ENCODE assay signal across 10 mouse cellular contexts in the genomic region with DNA sequence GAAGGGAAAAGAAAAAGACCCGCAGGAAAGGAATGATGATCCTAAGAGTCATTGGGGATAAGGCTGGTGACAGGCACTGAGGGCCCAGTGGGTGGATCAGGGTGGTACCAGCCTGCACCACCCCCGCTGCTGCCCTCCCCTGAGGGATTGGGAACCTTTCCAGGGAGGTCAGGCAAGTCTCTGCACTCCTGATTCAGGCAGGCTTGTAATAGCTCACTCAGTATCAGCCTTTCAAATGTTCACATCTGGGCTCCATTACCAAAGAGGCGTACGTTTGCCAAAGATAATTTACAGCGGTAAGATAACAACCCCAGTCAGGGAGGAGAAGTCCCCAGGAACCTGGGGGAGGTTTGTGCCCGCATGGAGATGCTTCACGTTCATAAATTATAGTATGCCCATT.
DNase-seq lines count a peak whose midpoint lies in the region; ATAC-seq and TF ChIP-seq lines count a peak whose summit lies in the region.
"Had no signal": no experiment of that assay in that cellular context is flagged by ENCODE, and none has a peak within 500 bp of the region (broad histone marks: within the 10 kb centered on the region; RNA-seq: fewer than 3 reads in every experiment).

No protein-coding gene starts in this region.

- H3K27me3 ChIP-seq in heart, embryonic 12.5 days (replicated peaks): peaks cover 32% of the 10 kb centered on the region
- H3K27me3 ChIP-seq in forebrain, embryonic 13.5 days: no peaks in the 10 kb centered on the region
- H3K27me3 ChIP-seq in midbrain, embryonic 16.5 days (ENCODE audit: control insufficient read depth, insufficient read depth, low read depth, low read length): no peaks in the 10 kb centered on the region

- TF ChIP-seq CTCF in layer of hippocampus, adult 2 months (conservative IDR thresholded peaks at IDR 0.05): no peak
- no peak for TF ChIP-seq CTCF in cortical plate, adult 2 months (IDR thresholded peaks at IDR 0.05; ENCODE audit: extremely low read depth, insufficient read depth, low read length)

- H3K4me3 ChIP-seq in layer of hippocampus, adult 2 months: no peak overlapping the region
- no peak overlapping the region for H3K4me3 ChIP-seq in cortical plate, adult 2 months (ENCODE audit: insufficient read depth, low read length)
- no peak overlapping the region for H3K4me3 ChIP-seq in heart, embryonic 12.5 days
- H3K4me3 ChIP-seq in forebrain, embryonic 13.5 days: no peak overlapping the region
- no peak overlapping the region for H3K4me3 ChIP-seq in midbrain, embryonic 16.5 days (ENCODE audit: low read depth, low read length)

- no peak overlapping the region for H3K9ac ChIP-seq in heart, embryonic 12.5 days
- no peak overlapping the region for H3K9ac ChIP-seq in forebrain, embryonic 13.5 days
- H3K9ac ChIP-seq in midbrain, embryonic 16.5 days (ENCODE audit: low read depth, low read length): no peak overlapping the region

- TF ChIP-seq POLR2A in cortical plate, adult 2 months (IDR thresholded peaks at IDR 0.05; ENCODE audit: extremely low read depth, insufficient read depth, low read length): no peak

- ATAC-seq in heart, embryonic 12.5 days (ENCODE audit: insufficient number of reproducible peaks, low FRiP score): 0 out of 2 replicates have a peak, but pooled peaks have one; percentile 46
- no peak for ATAC-seq in forebrain, embryonic 13.5 days
- ATAC-seq in midbrain, embryonic 16.5 days: no peak

- H3K4me2 ChIP-seq in heart, embryonic 12.5 days: no peak overlapping the region
- no peak overlapping the region for H3K4me2 ChIP-seq in forebrain, embryonic 13.5 days
- H3K4me2 ChIP-seq in midbrain, embryonic 16.5 days (ENCODE audit: low read length): no peak overlapping the region

- no peaks in the 10 kb centered on the region for H3K36me3 ChIP-seq in heart, embryonic 12.5 days
- no peaks in the 10 kb centered on the region; the same call in 1 of the 2 replicates for H3K36me3 ChIP-seq in forebrain, embryonic 13.5 days (ENCODE audit: poor library complexity, severe bottlenecking)
- H3K36me3 ChIP-seq in midbrain, embryonic 16.5 days (ENCODE audit: control insufficient read depth, insufficient read depth, low read length): no peaks in the 10 kb centered on the region
- H3K36me3 ChIP-seq: G1E had no signal

- no peaks in the 10 kb centered on the region for H3K9me3 ChIP-seq in heart, embryonic 12.5 days (replicated peaks)
- no peaks in the 10 kb centered on the region for H3K9me3 ChIP-seq in forebrain, embryonic 13.5 days (replicated peaks)
- no peaks in the 10 kb centered on the region for H3K9me3 ChIP-seq in midbrain, embryonic 16.5 days (replicated peaks; ENCODE audit: control insufficient read depth, low read length, poor library complexity, severe bottlenecking)

- no peaks in the 10 kb centered on the region for H3K4me1 ChIP-seq in cortical plate, adult 2 months (ENCODE audit: control insufficient read depth, insufficient read depth, low read length)
- H3K4me1 ChIP-seq in heart, embryonic 12.5 days (replicated peaks): peaks cover 59% of the 10 kb centered on the region
- H3K4me1 ChIP-seq in forebrain, embryonic 13.5 days: peaks cover 20% of the 10 kb centered on the region; the same call in 1 of the 2 replicates
- H3K4me1 ChIP-seq in midbrain, embryonic 16.5 days (ENCODE audit: control insufficient read depth, insufficient read depth, low read length): no peaks in the 10 kb centered on the region

- whole genome bisulfite sequencing in heart, embryonic 12.5 days: 14% methylated on average over 7 of the region's 7 CpGs
- 59% methylated on average over 7 of the region's 7 CpGs for WGBS in forebrain, embryonic 13.5 days
- WGBS in midbrain, embryonic 16.5 days: 58% methylated on average over 7 of the region's 7 CpGs

- no peak for DNase-seq in layer of hippocampus, adult 2 months (ENCODE audit: low spot score in 2 of 2)
- no peak for DNase-seq in layer of hippocampus, postnatal 10 days (ENCODE audit: low spot score in 2 of 2)
- DNase-seq in mesoderm, embryonic 11.5 days (ENCODE audit: low read depth, low spot score): peak; percentile 73
- no peak for DNase-seq in adrenal gland, adult 2 months

- H3K27ac ChIP-seq in layer of hippocampus, adult 2 months: peak overlapping the region; percentile 69
- peak overlapping the region; percentile 74; the same call in 1 of the 2 replicates for H3K27ac ChIP-seq in cortical plate, adult 2 months (ENCODE audit: insufficient read depth, low read length)
- peak overlapping the region; percentile 37; the same call in 1 of the 2 replicates for H3K27ac ChIP-seq in heart, embryonic 12.5 days (ENCODE audit: poor library complexity, severe bottlenecking)
- H3K27ac ChIP-seq in forebrain, embryonic 13.5 days: no peak overlapping the region
- no peak overlapping the region for H3K27ac ChIP-seq in midbrain, embryonic 16.5 days (ENCODE audit: low read length)
- H3K27ac ChIP-seq: kidney, postnatal 0 days had no signal

Comparison
In these comparisons a context has a peak if more than half of its experiments do, and no peak if none do; other contexts are left out.
1. H3K27ac ChIP-seq: peak in layer of hippocampus, adult 2 months (single experiment), cortical plate, adult 2 months (single experiment) and heart, embryonic 12.5 days (single experiment); none in forebrain, embryonic 13.5 days (single experiment) and midbrain, embryonic 16.5 days (single experiment).